Mouse (Mus musculus): ENCODE measurements at regions not wholly inside any gene's neighbourhood (a gene's known extent, or its start where the extent isn't known, plus 50 kb on each side); places are given as distances from the start of the nearest gene placed in this dataset.

- Histone ChIP-seq H3K4me3 (ENCODE audit: low read depth, low read length) (no peak overlapping the region), H3K4me1 (ENCODE audit: control insufficient read depth, insufficient read depth, insufficient read length, low read length) (no peaks in the 10 kb centered on the region), H3K36me3 (ENCODE audit: control insufficient read depth, insufficient read depth, low read length) (no peaks in the 10 kb centered on the region), H3K27me3 (ENCODE audit: control insufficient read depth, insufficient read depth, low read length) (no peaks in the 10 kb centered on the region), H3K27ac (ENCODE audit: insufficient read depth, low read depth, low read length) (no peak overlapping the region)
- WGBS = 64% methylated on average over 3 of the region's 3 CpGs
- no peak for TF ChIP-seq CTCF (IDR thresholded peaks at IDR 0.05; ENCODE audit: extremely low read depth, insufficient read length, insufficient replicate concordance, low read depth, low read length)
- TF ChIP-seq POLR2A (IDR thresholded peaks at IDR 0.05; ENCODE audit: low read depth, low read length) = no peak
Observed at GRCm38 (mm10) chr2:137510671-137511235, 394.3 kb upstream of the Jag1 start.

GRCm38 (mm10) chr2:137501236-137501635 is 384.8 kb upstream of the Jag1 start:
- 54% methylated on average over 1 of the region's 1 CpGs for WGBS

GRCm38 (mm10) chr2:137497616-137498015 is 381.2 kb upstream of the Jag1 start:
- TF ChIP-seq POLR2A (IDR thresholded peaks at IDR 0.05; ENCODE audit: low read depth, low read length) (no peak), CTCF (IDR thresholded peaks at IDR 0.05; ENCODE audit: extremely low read depth, insufficient read length, insufficient replicate concordance, low read depth, low read length) (no peak)
- Histone ChIP-seq H3K27ac (ENCODE audit: insufficient read depth, low read depth, low read length) (no peak overlapping the region), H3K36me3 (ENCODE audit: control insufficient read depth, insufficient read depth, low read length) (no peaks in the 10 kb centered on the region), H3K4me1 (ENCODE audit: control insufficient read depth, insufficient read depth, insufficient read length, low read length) (no peaks in the 10 kb centered on the region), H3K4me3 (ENCODE audit: low read depth, low read length) (no peak overlapping the region), H3K27me3 (ENCODE audit: control insufficient read depth, insufficient read depth, low read length) (no peaks in the 10 kb centered on the region)
- 58% methylated on average over 2 of the region's 2 CpGs for WGBS

More at GRCm38 (mm10) chr2:137501236-137501635, 384.8 kb upstream of the Jag1 start:
- Histone ChIP-seq H3K27me3 (ENCODE audit: control insufficient read depth, insufficient read depth, low read length) (no peaks in the 10 kb centered on the region), H3K36me3 (ENCODE audit: control insufficient read depth, insufficient read depth, low read length) (no peaks in the 10 kb centered on the region), H3K4me1 (ENCODE audit: control insufficient read depth, insufficient read depth, insufficient read length, low read length) (no peaks in the 10 kb centered on the region), H3K4me3 (ENCODE audit: low read depth, low read length) (no peak overlapping the region), H3K27ac (ENCODE audit: insufficient read depth, low read depth, low read length) (no peak overlapping the region)
- TF ChIP-seq CTCF (IDR thresholded peaks at IDR 0.05; ENCODE audit: extremely low read depth, insufficient read length, insufficient replicate concordance, low read depth, low read length) = no peak
- no peak for TF ChIP-seq POLR2A (IDR thresholded peaks at IDR 0.05; ENCODE audit: low read depth, low read length)

DNA sequence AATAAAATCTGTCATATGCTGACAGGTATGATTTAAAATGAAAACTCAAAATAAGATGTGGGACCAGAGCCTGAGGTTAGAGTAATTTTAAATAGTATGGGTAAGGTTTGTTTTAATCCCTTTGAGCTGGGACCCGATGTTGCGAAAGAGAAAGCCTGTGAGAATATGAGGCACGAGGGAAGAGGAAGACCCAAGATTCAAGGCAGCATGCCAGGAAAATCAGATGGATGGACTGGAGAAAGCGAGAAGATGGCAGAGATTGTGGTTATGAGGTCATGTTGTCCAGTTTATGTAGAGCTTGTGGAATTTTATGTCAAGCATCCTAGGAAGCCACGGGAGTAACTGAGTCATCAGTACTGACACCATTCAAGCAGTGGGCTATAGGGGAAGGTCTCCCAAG is 377.2 kb upstream of the Jag1 start:
- Histone ChIP-seq H3K4me3 (ENCODE audit: low read depth, low read length) (no peak overlapping the region), H3K4me1 (ENCODE audit: control insufficient read depth, insufficient read depth, insufficient read length, low read length) (no peaks in the 10 kb centered on the region), H3K27ac (ENCODE audit: insufficient read depth, low read depth, low read length) (no peak overlapping the region), H3K27me3 (ENCODE audit: control insufficient read depth, insufficient read depth, low read length) (no peaks in the 10 kb centered on the region), H3K36me3 (ENCODE audit: control insufficient read depth, insufficient read depth, low read length) (no peaks in the 10 kb centered on the region)
- WGBS = 77% methylated on average over 5 of the region's 5 CpGs
- no peak for TF ChIP-seq CTCF (IDR thresholded peaks at IDR 0.05; ENCODE audit: extremely low read depth, insufficient read length, insufficient replicate concordance, low read depth, low read length)
- TF ChIP-seq POLR2A (IDR thresholded peaks at IDR 0.05; ENCODE audit: low read depth, low read length) = no peak

DNA sequence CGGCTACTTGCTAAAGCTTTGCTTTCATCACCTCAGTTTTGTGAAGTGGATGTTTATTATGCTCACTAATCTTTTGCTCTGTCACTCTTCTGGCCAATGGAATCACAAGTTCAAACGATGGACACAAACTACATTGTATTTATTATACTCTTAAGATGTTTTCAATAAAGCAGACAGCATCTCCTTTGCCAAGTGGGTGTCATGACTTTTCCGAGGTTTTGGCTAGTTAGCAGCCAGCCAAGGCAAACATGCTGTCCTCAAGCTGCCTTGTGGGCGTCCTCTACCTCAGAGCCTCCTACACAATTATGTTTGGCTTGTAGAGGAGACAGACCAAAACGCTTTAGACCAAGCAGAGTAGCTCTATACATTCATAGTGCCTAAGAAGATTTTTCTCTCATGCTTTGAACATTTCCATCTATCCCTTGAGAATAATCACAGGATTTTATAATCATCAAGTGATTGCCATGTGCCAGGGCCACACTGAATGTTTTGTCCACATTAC is 372.8 kb upstream of the Jag1 start:
- TF ChIP-seq CTCF (IDR thresholded peaks at IDR 0.05; ENCODE audit: extremely low read depth, insufficient read length, insufficient replicate concordance, low read depth, low read length) = no peak
- WGBS = 58% methylated on average over 5 of the region's 5 CpGs
- Histone ChIP-seq H3K4me1 (ENCODE audit: control insufficient read depth, insufficient read depth, insufficient read length, low read length) (no peaks in the 10 kb centered on the region), H3K27ac (ENCODE audit: insufficient read depth, low read depth, low read length) (no peak overlapping the region), H3K4me3 (ENCODE audit: low read depth, low read length) (no peak overlapping the region), H3K36me3 (ENCODE audit: control insufficient read depth, insufficient read depth, low read length) (no peaks in the 10 kb centered on the region), H3K27me3 (ENCODE audit: control insufficient read depth, insufficient read depth, low read length) (no peaks in the 10 kb centered on the region)

GRCm38 (mm10) chr2:137468769-137469168 is 352.3 kb upstream of the Jag1 start:
- H3K27me3 ChIP-seq (ENCODE audit: control insufficient read depth, insufficient read depth, low read length) = no peaks in the 10 kb centered on the region
- H3K4me1 ChIP-seq (ENCODE audit: control insufficient read depth, insufficient read depth, insufficient read length, low read length) = no peaks in the 10 kb centered on the region
- TF ChIP-seq POLR2A (IDR thresholded peaks at IDR 0.05; ENCODE audit: low read depth, low read length) (no peak), CTCF (IDR thresholded peaks at IDR 0.05; ENCODE audit: extremely low read depth, insufficient read length, insufficient replicate concordance, low read depth, low read length) (no peak)
- no peak overlapping the region for H3K27ac ChIP-seq (ENCODE audit: insufficient read depth, low read depth, low read length)
- no peak overlapping the region for H3K4me3 ChIP-seq (ENCODE audit: low read depth, low read length)
- H3K36me3 ChIP-seq (ENCODE audit: control insufficient read depth, insufficient read depth, low read length) = no peaks in the 10 kb centered on the region
- 64% methylated on average over 1 of the region's 1 CpGs for WGBS

DNA sequence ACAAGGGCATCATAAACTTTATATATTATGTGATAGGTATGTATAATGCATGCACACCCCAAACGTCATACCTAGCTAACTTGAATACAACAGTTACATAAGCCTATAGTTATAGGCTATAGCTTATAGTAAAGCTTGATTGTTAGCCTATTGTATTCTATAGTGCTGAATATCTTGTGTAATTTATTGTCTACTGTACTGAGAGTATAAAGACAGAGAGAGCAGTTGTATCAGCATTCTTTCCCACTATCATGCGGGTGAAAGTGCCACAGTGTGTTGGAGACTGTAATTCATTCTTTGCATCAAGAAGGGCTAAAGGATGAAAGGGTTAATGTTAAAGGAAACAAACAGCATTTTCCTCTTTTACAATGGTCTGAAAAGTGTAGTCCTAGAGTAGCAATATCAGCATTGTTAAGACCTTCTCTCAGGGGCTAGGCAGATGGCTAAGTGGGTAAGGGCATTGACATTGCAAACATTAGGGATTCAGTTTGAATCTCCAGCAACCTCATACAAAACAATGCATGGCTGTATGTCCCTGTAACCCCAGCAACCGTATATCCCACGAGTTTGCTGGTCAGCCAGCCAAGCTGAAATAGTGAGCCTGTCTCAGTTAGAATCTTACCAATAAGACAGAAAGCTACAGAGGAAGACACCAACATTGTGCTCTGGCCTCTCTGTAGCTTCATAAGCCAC is 340.8 kb upstream of the Jag1 start:
- Histone ChIP-seq H3K4me1 (ENCODE audit: control insufficient read depth, insufficient read depth, insufficient read length, low read length) (no peaks in the 10 kb centered on the region), H3K27me3 (ENCODE audit: control insufficient read depth, insufficient read depth, low read length) (no peaks in the 10 kb centered on the region), H3K4me3 (ENCODE audit: low read depth, low read length) (no peak overlapping the region), H3K27ac (ENCODE audit: insufficient read depth, low read depth, low read length) (no peak overlapping the region), H3K36me3 (ENCODE audit: control insufficient read depth, insufficient read depth, low read length) (no peaks in the 10 kb centered on the region)
- TF ChIP-seq CTCF (IDR thresholded peaks at IDR 0.05; ENCODE audit: extremely low read depth, insufficient read length, insufficient replicate concordance, low read depth, low read length) (no peak), POLR2A (IDR thresholded peaks at IDR 0.05; ENCODE audit: low read depth, low read length) (no peak)
- WGBS = 65% methylated on average over 4 of the region's 4 CpGs
